In the genomic region with DNA sequence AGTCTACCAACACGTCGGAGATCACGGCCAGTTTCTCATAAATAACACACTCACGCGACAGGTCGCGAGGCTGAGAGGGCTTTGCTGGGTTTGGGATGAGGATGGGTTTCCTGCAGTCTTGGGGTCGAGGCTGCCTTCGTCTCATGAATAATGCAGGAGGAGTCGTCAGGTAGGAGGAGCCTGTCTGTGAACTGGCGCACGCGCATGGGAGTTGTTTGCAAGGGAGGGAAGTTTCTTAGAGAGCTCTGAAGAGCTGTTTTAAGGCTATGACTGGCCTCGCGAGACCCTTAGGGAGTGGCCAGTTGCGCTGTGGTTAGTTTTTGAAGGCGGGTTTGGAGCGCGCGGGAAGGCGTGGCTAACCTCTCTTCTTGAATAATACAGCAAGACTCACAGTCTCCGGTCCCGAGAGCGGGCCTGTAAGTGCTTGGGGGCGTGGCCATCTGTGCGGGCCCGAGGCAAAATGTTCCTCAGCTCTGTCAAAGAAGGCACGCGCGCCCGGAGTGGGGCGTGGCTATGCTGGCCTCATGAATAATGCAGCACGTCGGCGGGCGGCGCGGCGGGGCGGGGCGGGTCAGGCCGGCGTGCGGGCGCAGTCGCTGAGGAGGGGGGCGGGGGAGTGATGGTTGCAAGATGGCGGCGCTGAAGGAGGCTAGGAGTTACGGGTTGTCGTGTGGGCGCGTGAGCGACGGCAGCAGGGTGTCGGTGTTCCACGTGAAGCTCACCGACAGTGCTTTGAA, we compare ENCODE assay signal across 8 mouse cellular contexts. TPM values are rescaled to one million over a fixed set of nuclear protein-coding genes. Genes with fewer than 3 reads are reported as not detected.
DNase-seq lines count a peak whose midpoint lies in the region; ATAC-seq lines count a peak whose summit lies in the region.

TSS of gene Ell (plus strand) at position 381 of the 737 bp plus-strand sequence.

- no peaks in the 10 kb centered on the region for H3K27me3 ChIP-seq in hindbrain, embryonic 14.5 days (ENCODE audit: control insufficient read depth, insufficient read depth, low read length)

- WGBS in hindbrain, embryonic 14.5 days, result under 1% methylated on average over 58 of the region's 58 CpGs

- H3K4me2 ChIP-seq in hindbrain, embryonic 14.5 days (replicated peaks), result peak within 1 kb of the TSS; percentile 93

- DNase-seq in R1 (ENCODE audit: low read depth, low spot score), result peak; percentile 99
- DNase-seq in cerebellum, postnatal 25 days, result peak; percentile 99 to 100
- peak; percentile 99 for DNase-seq in frontal cortex, postnatal 25 days (ENCODE audit: low spot score in 2 of 2)
- peak; percentile 98 for DNase-seq in hindbrain, embryonic 14.5 days (ENCODE audit: low spot score)
- peak; percentile 98 to 99 for DNase-seq in layer of hippocampus, postnatal 36 days
- DNase-seq in lung, postnatal 36 days, result peak; percentile 100
- peak; percentile 99 for DNase-seq in retina, postnatal 1 day
- peak; percentile 99 for DNase-seq in urinary bladder, adult 18-20 months (ENCODE audit: low spot score in 2 of 2)

- H3K36me3 ChIP-seq in hindbrain, embryonic 14.5 days (replicated peaks; ENCODE audit: control insufficient read depth, insufficient read depth), result peaks cover 28% of the 10 kb centered on the region

- peak; percentile 88 for ATAC-seq in hindbrain, embryonic 14.5 days (ENCODE audit: low FRiP score)

- peak within 1 kb of the TSS; percentile 55 for H3K4me3 ChIP-seq in hindbrain, embryonic 14.5 days (replicated peaks; ENCODE audit: low read length)

- H3K9ac ChIP-seq in hindbrain, embryonic 14.5 days, result peak within 1 kb of the TSS; percentile 72

- peak within 1 kb of the TSS; percentile 88 for H3K27ac ChIP-seq in hindbrain, embryonic 14.5 days

- H3K4me1 ChIP-seq in hindbrain, embryonic 14.5 days (replicated peaks; ENCODE audit: control insufficient read depth, insufficient read depth, low read length), result peaks cover 15% of the 10 kb centered on the region

- no peaks in the 10 kb centered on the region for H3K9me3 ChIP-seq in hindbrain, embryonic 14.5 days (ENCODE audit: control insufficient read depth, low read length)

RNA-seq across cellular contexts. Expression of gene Ell, which starts in this region (rescaled TPM):
- polyA plus RNA-seq in hindbrain, embryonic 14.5 days (2014; fragmentation: Nextera tagmentation; extraction: Ambion mirVana), result 14.8 and 15.1 TPM in 2 replicates
- 10 to 100 TPM; 18.6 to 23.4 TPM for total RNA-seq in layer of hippocampus, postnatal 36 days (2021)

Comparison
In these comparisons a context has a peak if more than half of its experiments do, and no peak if none do; other contexts are left out.
1. Peak in every context shown above with its lines: DNase-seq, ATAC-seq, H3K4me3 ChIP-seq and H3K27ac ChIP-seq.